Mouse (Mus musculus) megakaryocyte, embryonic 14.5 days (primary cell): ENCODE data around the gene Sertad3. TPM values are rescaled to one million over a fixed set of nuclear protein-coding genes. Genes with fewer than 3 reads are reported as not detected.
"Not testable (repeated sequence)": the region's sequence is repeated elsewhere in the genome, so short reads cannot be mapped to it uniquely, and the experiment has no call there.

Experiments used
- H3K27me3 ChIP-seq: replicated peaks from 2 replicates; pipeline ENCODE3; 2012; ENCODE audit warnings: inconsistent platforms
- H3K36me3 ChIP-seq: replicated peaks from 2 replicates; pipeline ENCODE3; 2012; ENCODE audit warnings: low read length, inconsistent platforms, mixed read lengths
- H3K4me1 ChIP-seq: 2 replicates; pipeline ENCODE4 v1.6.1; 2012; ENCODE audit warnings: inconsistent platforms
- H3K4me3 ChIP-seq: replicated peaks from 2 replicates; pipeline ENCODE3; 2012; ENCODE audit warnings: moderate library complexity, mild to moderate bottlenecking, inconsistent platforms
- H3K9me3 ChIP-seq: 2 replicates; pipeline ENCODE4 v1.6.1; 2012; ENCODE audit warnings: inconsistent platforms
- FLI1 ChIP-seq: IDR thresholded peaks from 2 replicates; pipeline ENCODE4 v1.6.1; 2012; ENCODE audit warnings: low read length, inconsistent platforms, mixed read lengths
- GATA1 ChIP-seq: IDR thresholded peaks from 3 replicates; pipeline ENCODE4 v1.6.1; 2012; ENCODE audit warnings: mixed read lengths, low read length, inconsistent platforms, borderline replicate concordance
- polyA plus RNA-seq: library from polyadenylated mRNA; stranded (reverse); fragments of >175 nt; gene quantifications from 2 replicates; pipeline ENCODE4 v1.2.3, GENCODE M21; 2012; ENCODE audit warnings: low replicate concordance; ENCODE audit not compliant: insufficient read depth

The Sertad3 gene
- polyA plus RNA-seq, 1 experiment = 28.2 TPM

GRCm38 (mm10) chr7:27489270-27489869, 15.8 kb downstream of the Sertad3 start:
- H3K4me3 ChIP-seq = peak overlapping the region; percentile 95
- TF ChIP-seq FLI1 (no peak), GATA1 (no peak)
- H3K4me1 ChIP-seq = peaks cover 70% of the 10 kb centered on the region

DNA sequence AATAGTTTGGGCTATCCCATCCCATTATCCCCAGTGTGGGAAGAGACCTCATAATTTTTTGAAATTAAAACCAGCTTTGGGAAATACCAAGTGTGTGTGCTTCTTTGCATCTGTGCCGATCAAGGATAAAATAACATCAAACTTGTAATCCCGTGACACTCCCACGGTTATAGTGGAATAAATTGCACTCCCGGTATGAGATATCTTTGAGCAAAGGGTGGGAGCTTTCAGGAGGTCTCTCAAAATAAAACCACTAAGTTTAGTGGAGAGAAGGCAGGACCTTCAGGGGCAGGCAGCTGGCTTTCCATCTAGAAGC, 16.6 kb downstream of the Sertad3 start:
- no peak for TF ChIP-seq FLI1
- TF ChIP-seq GATA1 = no peak
- peaks cover 22% of the 10 kb centered on the region for H3K36me3 ChIP-seq
- H3K4me3 ChIP-seq = peak overlapping the region; percentile 95
- H3K9me3 ChIP-seq = no peaks in the 10 kb centered on the region
- no peaks in the 10 kb centered on the region for H3K27me3 ChIP-seq
- H3K4me1 ChIP-seq = peaks cover 65% of the 10 kb centered on the region

More at GRCm38 (mm10) chr7:27489270-27489869, 15.8 kb downstream of the Sertad3 start:
- Histone ChIP-seq H3K36me3 (peaks cover 22% of the 10 kb centered on the region), H3K27me3 (no peaks in the 10 kb centered on the region), H3K9me3 (no peaks in the 10 kb centered on the region)

DNA sequence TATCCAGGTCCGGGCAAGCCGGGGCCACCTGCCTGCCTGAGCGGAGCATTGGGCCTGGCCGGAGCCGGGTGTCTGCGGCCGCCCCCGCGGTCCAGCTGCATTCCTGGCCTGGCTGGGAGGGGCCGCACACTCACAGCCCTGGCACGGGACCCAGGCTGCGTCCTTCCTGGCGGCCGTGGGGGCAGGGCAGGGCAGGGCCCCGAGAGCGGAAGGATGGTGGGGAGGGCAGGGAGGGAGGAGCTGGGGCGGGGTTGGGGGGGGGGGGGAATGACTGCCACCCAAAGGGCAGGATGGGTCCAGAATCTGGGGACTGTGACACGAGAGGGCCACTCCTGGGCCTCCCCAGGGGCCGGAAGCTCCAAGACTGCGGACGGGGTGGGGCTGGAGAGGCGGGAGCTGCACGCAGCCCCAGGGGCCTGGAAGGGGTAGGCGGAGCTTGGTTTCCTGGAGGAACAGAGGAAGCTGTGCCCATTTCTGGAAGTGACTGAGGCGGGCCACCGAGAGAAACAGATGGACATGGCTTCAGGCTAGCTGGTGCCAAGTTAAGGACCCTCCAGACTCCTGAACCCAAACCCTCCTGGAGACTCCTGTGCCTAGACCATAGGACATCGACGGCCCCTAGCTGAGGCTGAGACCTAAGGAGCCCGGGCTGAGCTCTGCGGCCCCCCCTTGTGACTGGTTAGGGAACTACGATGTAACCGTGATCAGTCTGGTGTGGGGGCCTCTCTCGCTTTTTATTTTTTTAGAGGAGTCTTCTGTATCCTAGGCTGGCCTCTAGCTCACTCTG, 17.2 kb downstream of the Sertad3 start:
- peaks cover 60% of the 10 kb centered on the region for H3K4me1 ChIP-seq
- no peaks in the 10 kb centered on the region for H3K9me3 ChIP-seq
- peaks cover 22% of the 10 kb centered on the region for H3K36me3 ChIP-seq
- no peaks in the 10 kb centered on the region for H3K27me3 ChIP-seq
- no peak for TF ChIP-seq GATA1
- no peak for TF ChIP-seq FLI1
- peak overlapping the region; percentile 95 for H3K4me3 ChIP-seq

DNA sequence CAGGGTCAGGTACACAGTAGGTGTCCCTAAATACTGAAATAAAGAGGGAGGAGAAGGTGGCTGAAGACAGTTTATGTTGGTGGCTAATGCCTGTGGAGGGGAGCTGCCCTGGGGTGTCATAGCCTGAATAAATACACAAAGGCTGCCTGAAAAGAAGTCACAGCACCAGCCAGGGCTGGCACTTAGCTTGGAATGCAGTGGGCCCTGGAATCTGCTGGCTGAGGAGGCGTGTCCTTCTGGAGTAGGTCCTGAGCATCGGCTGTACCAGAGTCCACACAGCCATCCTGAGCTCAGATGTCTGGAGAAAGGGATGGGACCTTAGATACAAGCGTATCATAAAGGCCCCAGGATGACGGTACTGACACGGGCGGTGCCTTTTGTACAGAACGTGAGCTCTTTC, 18.3 kb downstream of the Sertad3 start:
- H3K4me1 ChIP-seq = peaks cover 60% of the 10 kb centered on the region
- peak overlapping the region; percentile 95 for H3K4me3 ChIP-seq
- no peaks in the 10 kb centered on the region for H3K9me3 ChIP-seq
- no peaks in the 10 kb centered on the region for H3K27me3 ChIP-seq
- peaks cover 22% of the 10 kb centered on the region for H3K36me3 ChIP-seq
- TF ChIP-seq FLI1 = no peak
- no peak for TF ChIP-seq GATA1

DNA sequence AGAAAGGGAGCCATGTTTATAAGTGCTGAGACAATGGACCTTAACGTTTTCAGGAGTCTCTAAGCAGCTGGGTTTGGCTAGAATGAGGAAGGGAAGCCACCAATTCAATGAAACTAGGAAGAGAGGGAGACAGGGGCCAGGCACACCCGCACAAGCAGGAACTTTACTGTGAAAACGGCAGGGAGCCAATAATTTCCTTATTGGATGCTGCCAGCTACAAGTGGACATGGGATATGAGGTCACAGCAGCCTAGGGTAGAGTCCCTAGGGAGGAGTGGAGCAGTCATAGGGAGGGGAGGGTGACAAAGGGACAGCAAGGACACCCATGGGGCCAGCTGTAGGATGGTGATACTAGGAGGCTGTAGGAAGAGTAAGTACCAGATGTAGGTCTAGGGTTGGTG, 19.5 kb downstream of the Sertad3 start:
- peaks cover 22% of the 10 kb centered on the region for H3K36me3 ChIP-seq
- no peaks in the 10 kb centered on the region for H3K9me3 ChIP-seq
- TF ChIP-seq GATA1 (no peak), FLI1 (no peak)
- peaks cover 64% of the 10 kb centered on the region for H3K4me1 ChIP-seq
- H3K27me3 ChIP-seq = no peaks in the 10 kb centered on the region
- H3K4me3 ChIP-seq = peak overlapping the region; percentile 67

- H3K4me3 ChIP-seq = peak overlapping the region; percentile 67
- peaks cover 19% of the 10 kb centered on the region for H3K36me3 ChIP-seq
- H3K9me3 ChIP-seq = no peaks in the 10 kb centered on the region
- H3K4me1 ChIP-seq = peaks cover 60% of the 10 kb centered on the region
- H3K27me3 ChIP-seq = no peaks in the 10 kb centered on the region
- no peak for TF ChIP-seq GATA1
- TF ChIP-seq FLI1 = no peak
Measured at GRCm38 (mm10) chr7:27493450-27493849, 19.9 kb downstream of the Sertad3 start.

DNA sequence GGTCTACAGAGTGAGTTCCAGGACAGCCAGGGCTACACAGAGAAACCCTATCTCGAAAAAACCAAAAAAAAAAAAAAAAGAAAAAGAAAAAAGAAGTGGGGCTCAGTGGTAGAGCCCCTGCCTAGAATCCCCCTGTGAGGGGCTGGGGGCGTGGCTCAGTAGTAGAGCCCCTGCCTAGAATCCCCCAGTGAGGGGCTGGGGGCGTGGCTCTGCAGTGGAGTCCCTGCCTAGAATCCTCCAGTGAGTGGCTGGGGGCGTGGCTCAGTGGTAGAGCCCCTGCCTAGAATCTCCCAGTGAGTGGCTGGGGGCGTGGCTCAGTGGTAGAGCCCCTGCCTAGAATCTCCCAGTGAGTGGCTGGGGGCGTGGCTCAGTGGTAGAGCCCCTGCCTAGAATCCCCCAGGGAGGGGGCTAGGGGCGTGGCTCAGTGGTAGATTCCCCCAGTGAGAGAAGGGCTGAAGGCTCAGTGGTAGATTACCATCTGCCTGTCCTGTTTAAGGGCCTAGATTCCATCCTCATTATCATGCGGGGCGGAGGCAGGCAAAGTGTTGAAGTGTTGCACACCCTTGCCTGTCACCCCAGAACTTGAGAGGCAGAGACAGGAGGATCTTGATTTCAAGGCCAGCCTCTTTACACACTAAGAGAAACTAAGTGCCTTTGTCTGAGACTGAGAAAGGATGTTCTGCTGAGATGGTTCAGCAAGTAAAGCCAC, 21.2 kb downstream of the Sertad3 start:
- H3K9me3 ChIP-seq, H3K4me3 ChIP-seq: not testable (repeated sequence)
- H3K4me1 ChIP-seq = peaks cover 46% of the 10 kb centered on the region

DNA sequence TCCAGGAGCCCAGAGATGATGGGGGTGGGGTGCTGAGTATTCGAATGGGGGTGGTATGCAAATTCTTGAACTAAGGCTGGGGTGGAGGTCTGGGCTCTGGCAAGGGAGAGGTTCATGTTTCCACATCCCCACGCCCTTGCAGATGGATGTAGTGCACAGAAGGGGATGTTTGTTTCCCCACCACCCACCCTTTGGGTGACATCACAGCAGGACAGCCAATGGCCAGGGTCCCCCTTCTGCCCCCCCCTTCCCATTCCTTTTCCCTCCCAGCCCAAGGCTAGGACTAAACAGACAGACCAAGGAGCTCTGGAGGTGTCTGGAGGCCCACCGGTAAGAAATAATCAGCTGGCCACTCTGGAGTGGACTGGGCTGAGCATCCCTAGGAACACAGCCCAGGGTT, 25.5 kb downstream of the Sertad3 start, which contains the start of gene Prx:
Gene Prx (plus strand): TSS at position 289 of the 400 bp plus-strand sequence.
- no peak for TF ChIP-seq GATA1
- no peak for TF ChIP-seq FLI1
- Histone ChIP-seq H3K9me3 (no peaks in the 10 kb centered on the region), H3K36me3 (peaks cover 8% of the 10 kb centered on the region), H3K4me1 (peaks cover 32% of the 10 kb centered on the region), H3K4me3 (no peak within 1 kb of the TSS), H3K27me3 (no peaks in the 10 kb centered on the region)

More for the DNA sequence above, 21.2 kb downstream of the Sertad3 start:
- not testable (repeated sequence) for H3K27me3 ChIP-seq, H3K36me3 ChIP-seq

GRCm38 (mm10) chr7:27501620-27502019, 28.1 kb downstream of the Sertad3 start:
- Histone ChIP-seq H3K4me3 (no peak overlapping the region), H3K27me3 (no peaks in the 10 kb centered on the region), H3K4me1 (peaks cover 37% of the 10 kb centered on the region), H3K36me3 (peaks cover 23% of the 10 kb centered on the region), H3K9me3 (no peaks in the 10 kb centered on the region)
- TF ChIP-seq GATA1 (no peak), FLI1 (no peak)
